Mouse (Mus musculus): ENCODE data around the gene Polr2e. TPM values are rescaled to one million over a fixed set of nuclear protein-coding genes. Genes with fewer than 3 reads are reported as not detected.

Gene Polr2e
- polyA plus RNA-seq, 1 experiment from 2014 or later, result 220 TPM

Other genes with a start within 250 kb of the Polr2e start
- not detected in 2 replicates for gene Prss57, start 248.8 kb downstream of the Polr2e start, polyA plus RNA-seq (2014; fragmentation: Nextera tagmentation; extraction: Ambion mirVana)
- 67.0 and 78.0 TPM in 2 replicates for gene Palm, start 246.2 kb downstream of the Polr2e start, polyA plus RNA-seq (2014; fragmentation: Nextera tagmentation; extraction: Ambion mirVana)
- 27.6 and 33.1 TPM in 2 replicates for gene Misp, start 218.8 kb downstream of the Polr2e start, polyA plus RNA-seq (2014; fragmentation: Nextera tagmentation; extraction: Ambion mirVana)
- gene Ptbp1, start 185.4 kb downstream of the Polr2e start, polyA plus RNA-seq (2014; fragmentation: Nextera tagmentation; extraction: Ambion mirVana), result 237 and 275 TPM in 2 replicates
- 2.9 and 5.6 TPM in 2 replicates for gene Prtn3, start 165.3 kb downstream of the Polr2e start, polyA plus RNA-seq (2014; fragmentation: Nextera tagmentation; extraction: Ambion mirVana)
- 41.3 and 51.7 TPM in 2 replicates for gene Plppr3, start 165.2 kb downstream of the Polr2e start, polyA plus RNA-seq (2014; fragmentation: Nextera tagmentation; extraction: Ambion mirVana)
- gene Elane, start 153.5 kb downstream of the Polr2e start, polyA plus RNA-seq (2014; fragmentation: Nextera tagmentation; extraction: Ambion mirVana), result 0.88 and 3.3 TPM in 2 replicates
- not detected in 2 replicates for gene Cfd, start 148.9 kb downstream of the Polr2e start, polyA plus RNA-seq (2014; fragmentation: Nextera tagmentation; extraction: Ambion mirVana)
- 43.4 and 46.4 TPM in 2 replicates for gene Med16, start 130.9 kb downstream of the Polr2e start, polyA plus RNA-seq (2014; fragmentation: Nextera tagmentation; extraction: Ambion mirVana)
- gene Gm26602, start 128.9 kb downstream of the Polr2e start, polyA plus RNA-seq (2014; fragmentation: Nextera tagmentation; extraction: Ambion mirVana), result 5.3 TPM in 1 of 2 replicates, not detected in the other
- 0.81 and 1.0 TPM in 2 replicates for gene Kiss1r, start 122.8 kb downstream of the Polr2e start, polyA plus RNA-seq (2014; fragmentation: Nextera tagmentation; extraction: Ambion mirVana)
- gene R3hdm4, start 118.6 kb downstream of the Polr2e start, polyA plus RNA-seq (2014; fragmentation: Nextera tagmentation; extraction: Ambion mirVana), result 143 and 151 TPM in 2 replicates
- 12.7 and 14.0 TPM in 2 replicates for gene Arid3a, start 112.8 kb downstream of the Polr2e start, polyA plus RNA-seq (2014; fragmentation: Nextera tagmentation; extraction: Ambion mirVana)
- gene Wdr18, start 79.6 kb downstream of the Polr2e start, polyA plus RNA-seq (2014; fragmentation: Nextera tagmentation; extraction: Ambion mirVana), result 97.2 and 107 TPM in 2 replicates
- gene Grin3b, start 69.1 kb downstream of the Polr2e start, polyA plus RNA-seq (2014; fragmentation: Nextera tagmentation; extraction: Ambion mirVana), result 0.32 and 0.36 TPM in 2 replicates
- 15.6 and 16.7 TPM in 2 replicates for gene Tmem259, start 55.5 kb downstream of the Polr2e start, polyA plus RNA-seq (2014; fragmentation: Nextera tagmentation; extraction: Ambion mirVana)
- 397 and 424 TPM in 2 replicates for gene Cnn2, start 51.2 kb downstream of the Polr2e start, polyA plus RNA-seq (2014; fragmentation: Nextera tagmentation; extraction: Ambion mirVana)
- gene Abca7, start 43.3 kb downstream of the Polr2e start, polyA plus RNA-seq (2014; fragmentation: Nextera tagmentation; extraction: Ambion mirVana), result 3.2 and 3.6 TPM in 2 replicates
- gene Arhgap45, start 23.1 kb downstream of the Polr2e start, polyA plus RNA-seq (2014; fragmentation: Nextera tagmentation; extraction: Ambion mirVana), result 5.1 and 5.7 TPM in 2 replicates
- gene Gpx4, start 7.4 kb upstream of the Polr2e start, polyA plus RNA-seq (2014; fragmentation: Nextera tagmentation; extraction: Ambion mirVana), result 434 and 466 TPM in 2 replicates
- 13.2 and 15.7 TPM in 2 replicates for gene Sbno2, start 65.8 kb upstream of the Polr2e start, polyA plus RNA-seq (2014; fragmentation: Nextera tagmentation; extraction: Ambion mirVana)
- gene Stk11, start 76.0 kb upstream of the Polr2e start, polyA plus RNA-seq (2014; fragmentation: Nextera tagmentation; extraction: Ambion mirVana), result 25.2 and 25.9 TPM in 2 replicates
- gene Atp5d, start 98.8 kb upstream of the Polr2e start, polyA plus RNA-seq (2014; fragmentation: Nextera tagmentation; extraction: Ambion mirVana), result 481 and 531 TPM in 2 replicates
- gene Cbarp, start 101.0 kb upstream of the Polr2e start, polyA plus RNA-seq (2014; fragmentation: Nextera tagmentation; extraction: Ambion mirVana), result 7.5 and 10.1 TPM in 2 replicates
- gene Midn, start 108.5 kb upstream of the Polr2e start, polyA plus RNA-seq (2014; fragmentation: Nextera tagmentation; extraction: Ambion mirVana), result 29.3 and 32.1 TPM in 2 replicates
- 92.7 and 105 TPM in 2 replicates for gene Cirbp, start 126.2 kb upstream of the Polr2e start, polyA plus RNA-seq (2014; fragmentation: Nextera tagmentation; extraction: Ambion mirVana)
- 12.5 and 13.9 TPM in 2 replicates for gene 1600002K03Rik, start 133.1 kb upstream of the Polr2e start, polyA plus RNA-seq (2014; fragmentation: Nextera tagmentation; extraction: Ambion mirVana)
- 12.2 and 12.5 TPM in 2 replicates for gene Efna2, start 139.7 kb upstream of the Polr2e start, polyA plus RNA-seq (2014; fragmentation: Nextera tagmentation; extraction: Ambion mirVana)
- gene Mum1, start 186.6 kb upstream of the Polr2e start, polyA plus RNA-seq (2014; fragmentation: Nextera tagmentation; extraction: Ambion mirVana), result 59.7 and 65.6 TPM in 2 replicates
- 337 and 355 TPM in 2 replicates for gene Ndufs7, start 209.3 kb upstream of the Polr2e start, polyA plus RNA-seq (2014; fragmentation: Nextera tagmentation; extraction: Ambion mirVana)
- 32.1 and 49.3 TPM in 2 replicates for gene Gamt, start 221.2 kb upstream of the Polr2e start, polyA plus RNA-seq (2014; fragmentation: Nextera tagmentation; extraction: Ambion mirVana)
- 48.6 and 51.3 TPM in 2 replicates for gene Dazap1, start 221.7 kb upstream of the Polr2e start, polyA plus RNA-seq (2014; fragmentation: Nextera tagmentation; extraction: Ambion mirVana)

Measured in stomach, embryonic 14.5 days (tissue).